Mouse (Mus musculus) G1E (cell line): ENCODE results near the gene Apc2. TPM values are rescaled to one million over a fixed set of nuclear protein-coding genes. Genes with fewer than 3 reads are reported as not detected.

Source experiments
- ATAC-seq: 2 replicates; pipeline ENCODE4 v1.8.0; 2016; ENCODE audit warnings: mild to moderate bottlenecking; ENCODE audit not compliant: insufficient number of reproducible peaks, poor library complexity, low FRiP score, severe bottlenecking; ENCODE audit errors: extremely low read depth
- DNase-seq: peaks from one replicate; pipeline ENCODE4 v3.0.0; 2012; ENCODE audit warnings: low spot score
- H3K27me3 ChIP-seq: 2 replicates; pipeline ENCODE4 v1.6.1; 2012; ENCODE audit warnings: mild to moderate bottlenecking, low read length, inconsistent platforms; ENCODE audit not compliant: insufficient read depth
- H3K36me3 ChIP-seq: replicated peaks from 2 replicates; pipeline ENCODE3; 2012; ENCODE audit warnings: mild to moderate bottlenecking, inconsistent platforms
- H3K4me1 ChIP-seq: 2 replicates; pipeline ENCODE4 v1.6.1; 2012; ENCODE audit warnings: low read depth, low read length, inconsistent platforms, mixed read lengths; ENCODE audit not compliant: insufficient read depth
- H3K4me3 ChIP-seq: 2 replicates; pipeline ENCODE4 v1.5.1; 2012; ENCODE audit warnings: low read depth, mild to moderate bottlenecking, inconsistent platforms, low read length, moderate library complexity, mixed read lengths
- H3K9me3 ChIP-seq: replicated peaks from 2 replicates; pipeline ENCODE4 v1.6.1; 2012; ENCODE audit warnings: inconsistent platforms
- CTCF ChIP-seq: IDR thresholded peaks from 2 replicates; pipeline ENCODE4 v1.5.1; 2012; ENCODE audit warnings: low read depth, low read length, inconsistent platforms, mixed read lengths
- GATA1 ChIP-seq: IDR thresholded peaks from 2 replicates; pipeline ENCODE4 v1.6.1; 2012; ENCODE audit warnings: borderline replicate concordance, low read length, inconsistent platforms, mixed read lengths
- GATA2 ChIP-seq: IDR thresholded peaks from 2 replicates; pipeline ENCODE4 v1.6.1; 2012; ENCODE audit warnings: low read depth, low read length, inconsistent platforms, borderline replicate concordance
- POLR2AphosphoS5 ChIP-seq: IDR thresholded peaks from 2 replicates; pipeline ENCODE4 v1.6.1; 2012; ENCODE audit warnings: low read depth, low read length, inconsistent platforms; ENCODE audit not compliant: insufficient replicate concordance
- TAL1 ChIP-seq: conservative IDR thresholded peaks from 2 replicates; pipeline ENCODE4 v1.6.1; 2012; ENCODE audit warnings: low read depth, low read length, inconsistent platforms, mixed read lengths
- polyA plus RNA-seq: library from polyadenylated mRNA; stranded (reverse); fragments of >175 nt; gene quantifications from 2 replicates; pipeline ENCODE4 v1.2.3, GENCODE M21; 2012
- total RNA-seq, 2 experiments: library from RNA; stranded (forward) in 1 of 2; stranded (reverse) in 1 of 2; fragments of 200-1000 nt in 1 of 2; fragments of >200 nt in 1 of 2; fragmentation: Nextera tagmentation in 1 of 2; gene quantifications; 2 replicates each; pipeline ENCODE4 v1.2.3; 2014 to 2017

The Apc2 gene
- total and polyA plus RNA-seq, 3 experiments = 0.02 to 0.23 (median 0.11) TPM

DNA sequence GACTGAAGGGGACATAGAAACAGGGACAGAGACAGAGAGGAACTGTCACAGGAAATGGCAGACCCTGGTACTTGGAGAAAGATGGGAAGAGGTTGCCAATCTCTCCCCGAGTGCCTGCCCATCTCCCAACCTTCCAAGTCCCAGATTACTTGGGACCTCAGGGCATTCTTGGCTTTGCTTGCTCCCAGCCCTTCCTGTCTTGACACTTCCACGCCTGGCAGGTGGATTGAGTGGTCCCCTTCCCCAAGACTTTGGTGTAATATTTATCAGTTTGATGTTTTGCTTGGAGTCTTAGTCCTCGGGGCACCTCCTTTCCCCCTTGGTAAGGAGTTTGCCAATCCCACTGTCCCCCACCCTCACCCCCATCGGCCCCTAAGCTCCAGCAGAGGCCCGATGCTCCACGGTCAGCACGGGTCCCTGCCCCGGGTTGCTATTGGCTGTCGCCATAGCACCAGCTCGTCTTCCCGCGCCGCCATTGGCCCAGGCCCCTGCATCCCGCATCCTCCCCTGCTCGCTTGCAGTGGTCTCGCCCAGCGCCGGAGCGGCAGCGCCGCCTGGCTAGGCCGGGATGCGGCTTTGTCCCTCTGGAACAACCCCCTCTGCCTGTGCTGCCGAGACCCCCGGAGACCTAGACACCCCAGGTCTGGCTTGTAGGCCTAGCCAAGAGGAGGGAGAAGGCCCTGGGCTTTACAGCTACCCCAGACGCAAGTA lies 2.9 kb downstream of the Apc2 start:
- DNase-seq = no peak

DNA sequence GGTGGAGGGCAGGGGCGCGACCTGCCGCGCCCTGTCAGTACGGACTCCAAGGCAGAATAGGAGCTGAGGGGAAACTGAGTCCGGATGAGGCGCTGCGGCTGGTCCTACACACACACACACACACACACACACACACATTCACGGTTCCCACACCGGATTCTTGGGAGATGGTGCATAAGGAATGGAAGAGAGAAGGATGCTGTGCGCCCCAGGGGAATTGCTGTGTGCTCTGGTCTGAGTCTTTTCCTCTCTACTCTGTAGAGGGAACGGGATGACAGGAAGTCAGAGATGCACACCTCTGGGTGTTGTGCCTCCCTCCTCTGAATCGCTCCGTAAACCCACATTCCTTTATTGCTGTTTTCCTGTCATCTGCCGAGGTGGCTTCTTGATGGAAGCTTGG lies 3.5 kb downstream of the Apc2 start:
- Histone ChIP-seq H3K9me3 (no peaks in the 10 kb centered on the region), H3K4me1 (peaks cover 42% of the 10 kb centered on the region), H3K36me3 (peaks cover 13% of the 10 kb centered on the region), H3K4me3 (no peak overlapping the region), H3K27me3 (peaks cover 72% of the 10 kb centered on the region)
- no peak for ATAC-seq
- no peak for DNase-seq
- TF ChIP-seq POLR2AphosphoS5 = no peak
- no peak for TF ChIP-seq CTCF
- TF ChIP-seq TAL1 = no peak
- TF ChIP-seq GATA2 = no peak
- TF ChIP-seq GATA1 = no peak

More for the DNA sequence above, 2.9 kb downstream of the Apc2 start:
- TF ChIP-seq GATA2 (no peak), CTCF (no peak), TAL1 (no peak), GATA1 (no peak), POLR2AphosphoS5 (no peak)
- peaks cover 19% of the 10 kb centered on the region for H3K36me3 ChIP-seq
- H3K4me3 ChIP-seq = no peak overlapping the region
- H3K27me3 ChIP-seq = peaks cover 69% of the 10 kb centered on the region
- peaks cover 47% of the 10 kb centered on the region for H3K4me1 ChIP-seq
- no peaks in the 10 kb centered on the region for H3K9me3 ChIP-seq
- no peak for ATAC-seq

DNA sequence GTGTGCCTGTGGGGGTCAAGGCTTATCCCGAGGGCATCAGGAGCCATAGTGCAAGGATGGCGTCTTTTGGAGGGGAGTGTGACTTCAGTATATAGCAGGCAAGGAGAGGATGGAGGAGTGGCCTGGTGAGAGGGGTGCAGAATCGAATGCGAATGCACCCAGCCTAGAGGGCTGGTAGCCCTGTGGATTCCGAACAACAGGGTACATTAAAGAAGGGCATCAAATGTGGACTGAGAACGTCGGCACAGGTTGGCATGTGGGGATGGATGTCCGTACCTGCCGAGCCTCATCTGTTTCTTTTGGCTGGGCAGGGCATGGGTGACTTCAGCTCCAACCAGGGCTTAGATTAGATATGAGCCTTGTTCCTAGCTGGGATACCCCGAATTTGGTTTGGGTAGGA lies 4.0 kb downstream of the Apc2 start:
- H3K27me3 ChIP-seq = peaks cover 77% of the 10 kb centered on the region
- TF ChIP-seq CTCF = no peak
- TF ChIP-seq GATA2 = no peak
- TF ChIP-seq GATA1 = no peak
- no peak for TF ChIP-seq TAL1
- no peak for TF ChIP-seq POLR2AphosphoS5
- H3K36me3 ChIP-seq = peaks cover 8% of the 10 kb centered on the region
- ATAC-seq (no peak), DNase-seq (no peak)
- H3K4me1 ChIP-seq = peaks cover 42% of the 10 kb centered on the region
- no peaks in the 10 kb centered on the region for H3K9me3 ChIP-seq
- H3K4me3 ChIP-seq = no peak overlapping the region

DNA sequence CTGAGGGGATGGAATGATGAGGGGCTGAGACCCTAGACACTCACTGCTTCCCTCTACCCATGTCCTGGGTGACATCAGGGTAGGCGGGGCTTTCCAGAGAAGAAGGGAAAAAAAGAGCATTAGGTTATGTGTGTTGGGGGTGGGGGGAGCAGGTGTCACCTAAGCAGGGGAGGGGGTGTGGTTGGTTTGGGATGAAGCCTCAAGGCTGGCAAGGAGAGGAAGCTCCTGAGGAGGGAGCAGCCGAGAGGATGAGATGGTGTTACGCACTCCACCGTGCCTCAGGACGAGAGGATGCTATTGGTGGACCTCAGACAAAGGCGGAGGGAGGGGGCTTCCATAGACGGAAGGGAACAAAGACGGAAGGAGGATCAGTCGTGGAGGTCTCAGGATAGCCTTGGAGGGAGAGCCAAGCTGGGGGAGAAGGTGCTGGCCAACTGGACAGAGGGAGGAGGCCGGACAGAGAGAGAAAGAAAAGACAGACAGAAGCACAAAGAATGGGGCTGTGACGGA lies 5.0 kb downstream of the Apc2 start:
- peaks cover 86% of the 10 kb centered on the region for H3K27me3 ChIP-seq
- DNase-seq = no peak
- ATAC-seq = no peak
- no peaks in the 10 kb centered on the region for H3K9me3 ChIP-seq
- no peak overlapping the region for H3K4me3 ChIP-seq
- H3K4me1 ChIP-seq = peaks cover 36% of the 10 kb centered on the region
- no peaks in the 10 kb centered on the region for H3K36me3 ChIP-seq
- TF ChIP-seq POLR2AphosphoS5 (no peak), GATA1 (no peak), TAL1 (no peak), GATA2 (no peak), CTCF (no peak)

DNA sequence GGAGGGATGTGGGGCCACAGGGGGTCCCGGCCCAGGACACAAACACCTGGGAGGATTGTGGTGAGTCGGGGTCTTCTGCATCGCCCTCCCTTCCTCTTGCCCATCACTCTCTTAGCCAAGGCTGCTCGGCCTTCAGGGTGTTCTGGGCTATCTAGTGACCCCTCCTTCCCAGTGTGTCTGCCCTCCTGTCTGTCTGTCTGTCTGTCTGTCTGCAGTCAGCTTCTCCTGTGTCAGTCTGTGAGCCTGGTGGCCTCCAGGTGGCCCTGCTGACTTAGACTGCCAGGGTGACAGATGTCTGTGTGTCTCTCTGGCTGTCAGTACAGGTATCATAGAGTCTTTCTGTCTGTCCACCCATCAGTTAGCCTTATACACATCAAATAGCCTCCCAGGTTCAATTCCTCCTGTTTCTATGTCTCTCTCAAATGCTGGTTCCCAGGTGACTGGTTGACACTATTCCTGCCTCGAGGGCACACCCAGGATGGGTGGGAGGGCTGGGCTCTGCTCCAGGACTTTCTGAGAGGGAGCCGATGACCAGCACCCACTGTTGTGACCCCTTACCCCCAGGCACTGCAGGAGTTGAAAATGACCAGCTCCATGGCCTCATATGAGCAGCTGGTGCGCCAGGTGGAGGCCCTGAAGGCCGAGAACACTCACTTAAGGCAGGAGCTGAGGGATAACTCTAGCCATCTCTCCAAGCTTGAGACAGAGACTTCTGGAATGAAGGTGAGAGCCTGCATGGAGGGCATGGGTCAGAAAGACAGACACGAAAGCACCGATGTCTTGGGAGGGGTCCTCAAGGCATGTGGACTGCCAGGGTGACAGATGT lies 5.7 kb downstream of the Apc2 start:
- Histone ChIP-seq H3K36me3 (no peaks in the 10 kb centered on the region), H3K27me3 (peaks cover 92% of the 10 kb centered on the region), H3K9me3 (no peaks in the 10 kb centered on the region), H3K4me3 (no peak overlapping the region), H3K4me1 (peaks cover 29% of the 10 kb centered on the region)
- TF ChIP-seq POLR2AphosphoS5 (no peak), TAL1 (no peak), CTCF (no peak), GATA2 (no peak), GATA1 (no peak)
- ATAC-seq (no peak), DNase-seq (no peak)

DNA sequence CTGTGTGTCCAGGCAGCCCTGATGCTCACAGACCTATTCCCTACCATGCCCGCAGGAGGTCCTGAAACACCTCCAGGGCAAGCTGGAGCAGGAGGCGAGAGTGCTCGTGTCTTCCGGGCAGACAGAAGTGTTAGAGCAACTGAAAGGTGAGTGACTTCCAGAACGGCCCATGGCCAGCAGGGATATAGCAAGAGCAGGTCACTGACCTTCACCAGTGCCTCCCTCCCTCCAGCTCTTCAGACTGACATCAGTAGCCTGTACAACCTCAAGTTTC lies 6.2 kb downstream of the Apc2 start:
- Histone ChIP-seq H3K36me3 (no peaks in the 10 kb centered on the region), H3K4me1 (peaks cover 23% of the 10 kb centered on the region), H3K4me3 (no peak overlapping the region), H3K9me3 (no peaks in the 10 kb centered on the region), H3K27me3 (peaks cover 92% of the 10 kb centered on the region)
- DNase-seq = no peak
- ATAC-seq = no peak
- TF ChIP-seq GATA2 (no peak), CTCF (no peak), POLR2AphosphoS5 (no peak), GATA1 (no peak), TAL1 (no peak)
